Mouse (Mus musculus) forebrain, embryonic 11.5 days (tissue): Measurements from ENCODE around the gene D6Ertd527e. TPM values are rescaled to one million over a fixed set of nuclear protein-coding genes. Genes with fewer than 3 reads are reported as not detected.

Experiments used
- ATAC-seq: fragments of 200-750 bp; cut with Nextera tagmentation; replicated peaks from 2 replicates; pipeline ENCODE4 v1.8.0; 2017; ENCODE audit warnings: moderate TSS enrichment; ENCODE audit not compliant: low FRiP score
- DNase-seq: peaks from one replicate; pipeline ENCODE4 v3.0.0-alpha.2; 2017; ENCODE audit warnings: low spot score
- H3K27ac ChIP-seq: fragments of 300-500 bp; sonication (generic); 2 replicates; pipeline ENCODE4 v1.5.1; 2014; ENCODE audit warnings: low read depth, low read length
- H3K27me3 ChIP-seq: fragments of 300-500 bp; sonication (generic); 2 replicates; pipeline ENCODE4 v1.6.1; 2014; ENCODE audit warnings: mild to moderate bottlenecking, low read length, mixed read lengths; ENCODE audit not compliant: control insufficient read depth, insufficient read depth
- H3K36me3 ChIP-seq: fragments of 300-500 bp; sonication (generic); 2 replicates; pipeline ENCODE4 v1.6.1; 2014; ENCODE audit warnings: mild to moderate bottlenecking, low read length, moderate library complexity, mixed read lengths; ENCODE audit not compliant: control insufficient read depth, insufficient read depth
- H3K4me1 ChIP-seq: fragments of 300-500 bp; sonication (generic); replicated peaks from 2 replicates; pipeline ENCODE4 v1.6.1; 2014; ENCODE audit warnings: low read length, mixed read lengths; ENCODE audit not compliant: control insufficient read depth, insufficient read depth
- H3K4me2 ChIP-seq: fragments of 300-500 bp; sonication (generic); 2 replicates; pipeline ENCODE4 v1.6.1; 2014; ENCODE audit warnings: low read depth, mild to moderate bottlenecking, low read length, moderate library complexity, mixed read lengths; ENCODE audit not compliant: severe bottlenecking
- H3K4me3 ChIP-seq: fragments of 300-500 bp; sonication (generic); 2 replicates; pipeline ENCODE4 v1.5.1; 2014; ENCODE audit warnings: low read depth, low read length
- H3K9ac ChIP-seq: fragments of 300-500 bp; sonication (generic); 2 replicates; pipeline ENCODE4 v1.6.1; 2014; ENCODE audit warnings: low read length
- H3K9me3 ChIP-seq: fragments of 300-500 bp; sonication (generic); 2 replicates; pipeline ENCODE4 v1.6.1; 2016; ENCODE audit warnings: low read length, mixed read lengths; ENCODE audit not compliant: control insufficient read depth
- WGBS: fragments of 180-500 bp; shearing (Covaris S2); extraction: QIAGEN DNeasy Blood & Tissue Kit; methylation state at CpG from one replicate; pipeline ENCODE4 v1.1.7; 2014; 5-methylcytosine and 5-hydroxymethylcytosine counted together
- polyA plus RNA-seq: library from polyadenylated mRNA; unstranded; fragments of >200 nt; fragmentation: Nextera tagmentation; extraction: Ambion mirVana; gene quantifications from 2 replicates; pipeline ENCODE4 v1.2.1, GENCODE M21; 2014

D6Ertd527e gene
- polyA plus RNA-seq, 1 experiment from 2014 or later = 0.20 TPM

- DNase-seq (peak; percentile 93), ATAC-seq (peak; percentile 49; the same call in 1 of the 2 replicates)
- no peaks in the 10 kb centered on the region for H3K36me3 ChIP-seq
- H3K27ac ChIP-seq = no peak overlapping the region
- H3K27me3 ChIP-seq = no peaks in the 10 kb centered on the region
- no peak overlapping the region; the same call in 1 of the 2 replicates for H3K9ac ChIP-seq
- no peaks in the 10 kb centered on the region for H3K9me3 ChIP-seq
- H3K4me1 ChIP-seq = 0 out of 2 replicates have a peak, but pooled peaks cover 2% of the 10 kb centered on the region
- H3K4me3 ChIP-seq = no peak overlapping the region
- H3K4me2 ChIP-seq = peak overlapping the region; percentile 34
- 12% methylated on average over 12 of the region's 12 CpGs for WGBS
Observed at GRCm38 (mm10) chr6:87101281-87101954, 3.1 kb upstream of the D6Ertd527e start.

GRCm38 (mm10) chr6:87101955-87102353 is 2.6 kb upstream of the D6Ertd527e start:
- ATAC-seq (no peak), DNase-seq (no peak)
- Histone ChIP-seq H3K4me1 (0 out of 2 replicates have a peak, but pooled peaks cover 2% of the 10 kb centered on the region), H3K36me3 (no peaks in the 10 kb centered on the region), H3K27ac (no peak overlapping the region), H3K4me2 (no peak overlapping the region), H3K27me3 (no peaks in the 10 kb centered on the region), H3K9me3 (no peaks in the 10 kb centered on the region), H3K4me3 (no peak overlapping the region), H3K9ac (no peak overlapping the region)
- WGBS = 39% methylated on average over 4 of the region's 4 CpGs

- H3K36me3 ChIP-seq = no peaks in the 10 kb centered on the region
- H3K9ac ChIP-seq = no peak overlapping the region
- 0 out of 2 replicates have a peak, but pooled peaks cover 2% of the 10 kb centered on the region for H3K4me1 ChIP-seq
- ATAC-seq (no peak), DNase-seq (no peak)
- no peak overlapping the region for H3K27ac ChIP-seq
- H3K9me3 ChIP-seq = no peaks in the 10 kb centered on the region
- no peak overlapping the region for H3K4me3 ChIP-seq
- no peak overlapping the region for H3K4me2 ChIP-seq
- H3K27me3 ChIP-seq = no peaks in the 10 kb centered on the region
- 48% methylated on average over 7 of the region's 7 CpGs for WGBS
Observed at GRCm38 (mm10) chr6:87102421-87102911, 2.1 kb upstream of the D6Ertd527e start.

GRCm38 (mm10) chr6:87103314-87103713 is 1.2 kb upstream of the D6Ertd527e start:
- no peaks in the 10 kb centered on the region for H3K36me3 ChIP-seq
- no peak for DNase-seq
- WGBS = 86% methylated on average over 1 of the region's 1 CpGs
- no peaks in the 10 kb centered on the region for H3K27me3 ChIP-seq
- no peak overlapping the region for H3K9ac ChIP-seq
- no peak overlapping the region for H3K4me3 ChIP-seq
- no peak for ATAC-seq
- H3K27ac ChIP-seq = no peak overlapping the region
- H3K4me2 ChIP-seq = no peak overlapping the region
- no peaks in the 10 kb centered on the region for H3K9me3 ChIP-seq
- 0 out of 2 replicates have a peak, but pooled peaks cover 2% of the 10 kb centered on the region for H3K4me1 ChIP-seq

- Histone ChIP-seq H3K9ac (no peak overlapping the region), H3K36me3 (no peaks in the 10 kb centered on the region), H3K9me3 (no peaks in the 10 kb centered on the region), H3K4me1 (no peaks in the 10 kb centered on the region), H3K27ac (no peak overlapping the region), H3K27me3 (no peaks in the 10 kb centered on the region), H3K4me2 (no peak overlapping the region), H3K4me3 (no peak overlapping the region)
- 88% methylated on average over 1 of the region's 1 CpGs for WGBS
- DNase-seq (no peak), ATAC-seq (no peak)
Observed at GRCm38 (mm10) chr6:87111493-87111892, 6.9 kb downstream of the D6Ertd527e start.

GRCm38 (mm10) chr6:87112125-87112524 is 7.6 kb downstream of the D6Ertd527e start:
- ATAC-seq (no peak), DNase-seq (no peak)
- H3K4me2 ChIP-seq = no peak overlapping the region
- no peak overlapping the region for H3K4me3 ChIP-seq
- no peak overlapping the region for H3K9ac ChIP-seq
- no peaks in the 10 kb centered on the region for H3K27me3 ChIP-seq
- 84% methylated on average over 6 of the region's 6 CpGs for WGBS
- no peaks in the 10 kb centered on the region for H3K9me3 ChIP-seq
- H3K27ac ChIP-seq = no peak overlapping the region
- H3K4me1 ChIP-seq = no peaks in the 10 kb centered on the region
- H3K36me3 ChIP-seq = no peaks in the 10 kb centered on the region

- ATAC-seq (no peak), DNase-seq (no peak)
- no peaks in the 10 kb centered on the region for H3K9me3 ChIP-seq
- no peaks in the 10 kb centered on the region for H3K36me3 ChIP-seq
- 81% methylated on average over 2 of the region's 2 CpGs for WGBS
- no peak overlapping the region for H3K9ac ChIP-seq
- H3K27me3 ChIP-seq = no peaks in the 10 kb centered on the region
- no peak overlapping the region for H3K4me2 ChIP-seq
- H3K27ac ChIP-seq = no peak overlapping the region
- no peaks in the 10 kb centered on the region for H3K4me1 ChIP-seq
- H3K4me3 ChIP-seq = no peak overlapping the region
Observed at GRCm38 (mm10) chr6:87115981-87116380, 11.4 kb downstream of the D6Ertd527e start.

GRCm38 (mm10) chr6:87116596-87116995 is 12.1 kb downstream of the D6Ertd527e start:
- H3K9ac ChIP-seq = no peak overlapping the region
- H3K27me3 ChIP-seq = no peaks in the 10 kb centered on the region
- DNase-seq = no peak
- H3K4me3 ChIP-seq = no peak overlapping the region
- no peaks in the 10 kb centered on the region for H3K9me3 ChIP-seq
- ATAC-seq = no peak
- no peaks in the 10 kb centered on the region for H3K36me3 ChIP-seq
- no peaks in the 10 kb centered on the region for H3K4me1 ChIP-seq
- no peak overlapping the region for H3K4me2 ChIP-seq
- no peak overlapping the region for H3K27ac ChIP-seq
- WGBS = 78% methylated on average over 7 of the region's 7 CpGs
